Mouse (Mus musculus): ENCODE measurements around the gene Kcnk10. TPM values are rescaled to one million over a fixed set of nuclear protein-coding genes. Genes with fewer than 3 reads are reported as not detected.

Gene Kcnk10
- total RNA-seq, 4 experiments from 2014 or later = 17.5 to 19.2 (median 18.5) TPM

DNA sequence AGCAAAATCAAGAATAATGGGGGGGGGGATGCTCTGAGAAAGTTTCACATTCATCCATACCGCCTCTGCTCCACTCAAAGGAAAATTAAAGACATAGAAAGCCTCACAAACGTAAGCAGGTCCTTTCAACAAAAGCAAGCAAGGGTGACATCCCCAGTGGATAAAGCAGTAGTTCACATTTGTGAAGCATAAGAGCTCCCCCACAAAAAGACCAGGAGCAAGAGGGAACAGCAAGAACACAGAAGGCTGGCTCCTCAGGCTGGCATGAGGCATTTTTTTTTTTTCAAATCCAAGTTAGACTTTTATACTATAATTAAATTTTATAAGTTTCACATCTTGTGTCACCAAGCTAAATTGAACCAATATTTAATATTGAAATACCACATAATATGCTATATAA lies 168.5 kb downstream of the Kcnk10 start:
- peak in 1 of 2 experiments; percentile 9 for DNase-seq (ENCODE audit: low spot score in 2 of 2)

DNA sequence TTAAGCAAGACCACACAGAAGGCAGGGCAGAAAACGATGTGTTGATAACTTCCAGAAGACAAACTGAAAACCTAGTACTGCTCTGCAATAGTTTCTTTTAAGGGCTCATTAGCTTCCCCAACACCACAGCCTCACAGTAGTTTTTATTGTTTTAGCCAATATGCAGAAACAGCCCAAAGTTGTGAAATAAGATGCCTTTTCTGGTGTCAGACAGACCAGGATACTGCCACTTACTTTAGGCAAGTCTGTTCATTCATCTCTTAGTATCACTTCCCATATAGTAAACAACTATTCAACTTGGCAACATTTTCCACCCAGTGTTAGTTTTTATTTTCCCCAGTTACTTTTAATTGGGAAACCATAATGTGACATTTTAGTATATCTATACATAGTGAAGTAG lies 171.5 kb downstream of the Kcnk10 start:
- DNase-seq (ENCODE audit: low spot score in 2 of 2) = no peak

DNA sequence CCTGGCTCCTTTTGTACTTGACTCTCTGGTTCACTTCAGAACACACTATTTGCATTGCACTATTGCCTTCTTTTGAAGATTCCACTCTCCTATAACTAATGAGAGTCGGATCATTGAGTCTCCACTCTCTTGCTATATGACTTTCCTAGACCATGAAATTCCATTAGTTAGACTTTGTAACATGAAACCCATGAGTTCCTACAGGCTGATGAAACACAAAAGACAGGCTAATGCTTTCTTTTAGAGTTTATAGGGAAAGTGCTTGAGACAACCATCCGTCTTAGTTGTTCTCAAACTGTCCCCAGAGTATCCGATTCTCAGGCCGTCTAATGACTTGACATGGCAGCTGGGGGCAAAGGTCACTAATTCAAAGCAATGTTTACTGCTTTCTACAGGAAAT lies 172.0 kb downstream of the Kcnk10 start:
- no peak for DNase-seq (ENCODE audit: low spot score in 2 of 2)

DNA sequence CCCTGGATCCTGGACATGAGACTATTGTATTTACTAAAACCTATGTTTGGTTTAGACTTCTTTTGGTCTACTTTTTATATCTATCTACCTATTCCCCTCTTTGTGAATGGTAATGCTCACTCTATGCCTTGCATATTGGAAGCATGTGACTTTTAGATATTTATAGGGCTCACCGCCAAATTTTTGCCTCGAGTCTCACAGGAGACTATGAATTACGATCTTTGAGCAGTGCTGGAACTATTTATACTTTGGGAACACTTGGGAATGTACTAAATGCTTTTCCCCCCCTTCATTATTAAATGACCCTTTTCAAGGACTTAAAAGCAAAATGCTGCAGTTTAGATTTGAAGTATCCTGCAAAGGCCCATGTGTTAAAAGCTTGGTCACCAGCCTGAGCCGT lies 181.5 kb downstream of the Kcnk10 start:
- no peak for DNase-seq (ENCODE audit: low spot score in 2 of 2)

DNA sequence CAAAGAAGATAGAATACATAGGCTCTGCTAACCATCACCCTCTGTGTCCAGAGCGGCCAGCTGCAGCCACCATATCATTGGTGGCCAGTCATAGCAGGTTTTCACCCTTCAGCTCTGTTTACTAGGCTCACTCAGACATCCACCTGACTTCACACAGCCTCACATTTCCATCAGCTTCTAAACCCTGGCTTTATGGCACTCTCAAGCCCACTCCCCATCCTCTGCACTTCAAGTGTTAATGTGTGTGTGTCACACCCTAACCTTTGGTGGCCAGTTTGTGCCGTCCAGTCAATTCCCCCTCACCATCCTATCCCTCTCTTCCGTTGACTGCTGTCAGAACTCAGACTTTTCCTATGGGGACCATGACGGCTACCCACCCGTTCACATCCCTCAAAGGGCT lies 184.0 kb downstream of the Kcnk10 start:
- DNase-seq (ENCODE audit: low spot score in 2 of 2) = no peak

DNA sequence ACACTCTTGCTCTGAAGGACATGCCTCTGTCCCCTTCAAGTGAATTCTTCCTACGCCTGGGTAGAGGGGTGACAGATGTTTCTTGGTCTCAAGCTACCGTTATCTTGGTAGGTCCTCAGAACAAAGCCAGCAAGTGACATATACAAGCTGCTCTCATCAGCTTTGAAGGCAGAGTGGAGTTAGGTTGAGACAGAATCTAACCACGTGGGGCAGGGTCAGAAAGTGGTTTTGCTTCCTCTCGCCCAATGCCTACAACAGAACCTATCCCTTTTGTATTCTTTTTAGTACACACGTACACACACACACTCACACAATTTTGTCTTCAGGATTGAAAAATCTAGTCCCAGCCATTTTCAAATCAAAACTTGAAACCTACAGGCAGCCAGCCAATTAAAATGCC lies 186.8 kb downstream of the Kcnk10 start:
- no peak for DNase-seq (ENCODE audit: low spot score in 2 of 2)

DNA sequence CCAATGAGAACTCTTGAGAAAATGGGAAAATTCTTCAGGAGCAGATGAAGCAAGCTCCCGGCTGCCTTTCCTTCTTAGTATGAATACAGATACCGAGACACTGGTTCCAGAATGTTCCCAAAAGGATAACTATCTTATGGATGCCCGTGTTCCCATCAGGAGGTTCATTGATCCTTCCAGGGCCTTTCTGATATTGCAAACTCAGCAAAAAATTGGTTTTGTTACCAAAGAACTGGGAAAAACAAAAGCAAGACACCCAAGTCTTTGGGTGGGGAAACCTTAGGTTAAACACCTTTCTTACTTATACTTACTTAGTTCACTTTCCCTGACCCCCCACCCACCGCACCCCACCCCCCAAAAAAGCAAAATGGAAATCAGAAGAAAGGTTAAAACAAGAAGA lies 188.5 kb downstream of the Kcnk10 start:
- no peak for DNase-seq (ENCODE audit: low spot score in 2 of 2)

Other genes starting within 250 kb of the Kcnk10 start
- 10 to 100 TPM; 29.9 to 40.8 (median 36.2) TPM for gene Spata7, start 49.8 kb upstream of the Kcnk10 start, total RNA-seq (2022)
- 1 to 10 TPM; 7.0 to 9.7 (median 9.4) TPM for gene Ptpn21, start 159.1 kb upstream of the Kcnk10 start, total RNA-seq (2022)
- gene Zc3h14, start 168.7 kb upstream of the Kcnk10 start, total RNA-seq (2022) = 100 to 1,000 TPM in 2 of 4 experiments, 10 to 100 TPM in 2; 96.6 to 114 (median 101) TPM